In genomic region chr5:107146111-107146616, GRCm38 (mm10) we compare ENCODE assay signal across 18 mouse cellular contexts.
DNase-seq lines count a peak whose midpoint lies in the region; ATAC-seq and TF ChIP-seq lines count a peak whose summit lies in the region.
"Had no signal": no experiment of that assay in that cellular context is flagged by ENCODE, and none has a peak within 500 bp of the region (broad histone marks: within the 10 kb centered on the region; RNA-seq: fewer than 3 reads in every experiment).

No protein-coding gene starts in this region.

- TF ChIP-seq CTCF in heart, adult 2 months (IDR thresholded peaks at IDR 0.05): no peak
- no peak for TF ChIP-seq CTCF in layer of hippocampus, adult 2 months (conservative IDR thresholded peaks at IDR 0.05)

- H3K79me2 ChIP-seq in heart, adult 2 months (replicated peaks; ENCODE audit: control insufficient read depth, insufficient read depth, low read length): no peaks in the 10 kb centered on the region

- TF ChIP-seq POLR2A in heart, adult 2 months (IDR thresholded peaks at IDR 0.05; ENCODE audit: insufficient read depth, low read depth, low read length): no peak

- H3K4me1 ChIP-seq in heart, adult 2 months (ENCODE audit: control insufficient read depth, insufficient read depth, low read length): peaks cover 24% of the 10 kb centered on the region
- H3K4me1 ChIP-seq in heart, embryonic 12.5 days (replicated peaks): peaks cover 35% of the 10 kb centered on the region
- H3K4me1 ChIP-seq in limb, embryonic 10.5 days: peaks cover 29% of the 10 kb centered on the region

- no peak for ATAC-seq in heart, embryonic 12.5 days (ENCODE audit: insufficient number of reproducible peaks, low FRiP score)
- ATAC-seq: intestine, postnatal 0 days; liver, postnatal 0 days; midbrain, embryonic 16.5 days had no signal

- H3K27me3 ChIP-seq in heart, adult 2 months (ENCODE audit: control insufficient read depth, insufficient read depth, low read length): no peaks in the 10 kb centered on the region
- H3K27me3 ChIP-seq in heart, embryonic 12.5 days (replicated peaks): no peaks in the 10 kb centered on the region
- no peaks in the 10 kb centered on the region for H3K27me3 ChIP-seq in limb, embryonic 10.5 days (ENCODE audit: low read depth, poor library complexity, severe bottlenecking)

- peaks cover 31% of the 10 kb centered on the region for H3K36me3 ChIP-seq in heart, adult 2 months (ENCODE audit: control insufficient read depth, insufficient read depth, low read length)
- H3K36me3 ChIP-seq in heart, embryonic 12.5 days: peaks cover 12% of the 10 kb centered on the region
- H3K36me3 ChIP-seq in limb, embryonic 10.5 days: no peaks in the 10 kb centered on the region
- H3K36me3 ChIP-seq: forebrain, embryonic 12.5 days; hindbrain, embryonic 15.5 days had no signal

- H3K9me3 ChIP-seq in heart, embryonic 12.5 days (replicated peaks): no peaks in the 10 kb centered on the region
- no peaks in the 10 kb centered on the region for H3K9me3 ChIP-seq in limb, embryonic 10.5 days (replicated peaks)
- H3K9me3 ChIP-seq: forebrain, embryonic 12.5 days; hindbrain, embryonic 15.5 days had no signal

- H3K9ac ChIP-seq in heart, adult 2 months (ENCODE audit: low read depth, low read length): no peak overlapping the region
- H3K9ac ChIP-seq in heart, embryonic 12.5 days: no peak overlapping the region
- H3K9ac ChIP-seq: forebrain, embryonic 12.5 days; hindbrain, embryonic 15.5 days; liver, postnatal 0 days had no signal

- 0 out of 2 replicates have a peak, but pooled peaks have one; percentile 39 for TF ChIP-seq EP300 in heart, adult 2 months (IDR thresholded peaks at IDR 0.05; ENCODE audit: insufficient read depth, low read depth, low read length)

- peak overlapping the region; percentile 55 for H3K27ac ChIP-seq in heart, adult 2 months
- H3K27ac ChIP-seq in heart, embryonic 12.5 days (ENCODE audit: poor library complexity, severe bottlenecking): no peak overlapping the region
- H3K27ac ChIP-seq in layer of hippocampus, adult 2 months: peak overlapping the region; percentile 3; the same call in 1 of the 2 replicates
- no peak overlapping the region for H3K27ac ChIP-seq in limb, embryonic 10.5 days
- H3K27ac ChIP-seq: forebrain, embryonic 12.5 days; hindbrain, embryonic 15.5 days had no signal

- H3K4me3 ChIP-seq in heart, adult 2 months: no peak overlapping the region
- no peak overlapping the region for H3K4me3 ChIP-seq in heart, embryonic 12.5 days
- H3K4me3 ChIP-seq in layer of hippocampus, adult 2 months: no peak overlapping the region
- H3K4me3 ChIP-seq in limb, embryonic 10.5 days: no peak overlapping the region
- H3K4me3 ChIP-seq: forebrain, embryonic 12.5 days; hindbrain, embryonic 15.5 days had no signal

- intact Hi-C loops in heart, adult 2 months (cut with DNase I): loop anchor here (10.0 kb wide), 1 partner anchor 151 kb away; no protein-coding TSS in a partner anchor

- DNase-seq in heart, adult 2 months: no peak
- DNase-seq in layer of hippocampus, adult 2 months (ENCODE audit: low spot score in 2 of 2): no peak
- DNase-seq in layer of hippocampus, postnatal 36 days: no peak
- peak; percentile 60 for DNase-seq in adrenal gland, postnatal 36 days
- peak; percentile 67 for DNase-seq in lung, postnatal 36 days
- DNase-seq in thymus, postnatal 4 days: no peak
- no peak for DNase-seq in limb, embryonic 10.5 days (ENCODE audit: low spot score)
- DNase-seq: cerebellum, adult 11-12 months; cerebellum, postnatal 25 days; heart, postnatal 14 days; liver, postnatal 0 days; right cerebral cortex, postnatal 25 days; thymus, postnatal 14 days had no signal

- H3K4me2 ChIP-seq in heart, embryonic 12.5 days: no peak overlapping the region
- H3K4me2 ChIP-seq: forebrain, embryonic 12.5 days; hindbrain, embryonic 15.5 days had no signal

- 33% methylated on average over 11 of the region's 11 CpGs for WGBS in heart, adult 2 months
- WGBS in heart, embryonic 12.5 days: 69% methylated on average over 11 of the region's 11 CpGs
- WGBS in limb, embryonic 10.5 days: 83% methylated on average over 11 of the region's 11 CpGs

Comparison
In these comparisons a context has a peak if more than half of its experiments do, and no peak if none do; other contexts are left out.
1. H3K27ac ChIP-seq: peak in heart, adult 2 months (single experiment) and layer of hippocampus, adult 2 months (single experiment); none in heart, embryonic 12.5 days (single experiment) and limb, embryonic 10.5 days (single experiment).
2. DNase-seq: peak in adrenal gland, postnatal 36 days (2 of 2) and lung, postnatal 36 days (single experiment); none in heart, adult 2 months (0 of 2), layer of hippocampus, adult 2 months (0 of 2), layer of hippocampus, postnatal 36 days (0 of 2), thymus, postnatal 4 days (single experiment) and limb, embryonic 10.5 days (single experiment).